Mouse (Mus musculus): Measurements from ENCODE around the gene Serpina3k. TPM values are rescaled to one million over a fixed set of nuclear protein-coding genes. Genes with fewer than 3 reads are reported as not detected.
"Not testable (repeated sequence)": the region's sequence is repeated elsewhere in the genome, so short reads cannot be mapped to it uniquely, and the experiment has no call there.

Serpina3k gene
- polyA plus RNA-seq (2021) = not detected

DNA sequence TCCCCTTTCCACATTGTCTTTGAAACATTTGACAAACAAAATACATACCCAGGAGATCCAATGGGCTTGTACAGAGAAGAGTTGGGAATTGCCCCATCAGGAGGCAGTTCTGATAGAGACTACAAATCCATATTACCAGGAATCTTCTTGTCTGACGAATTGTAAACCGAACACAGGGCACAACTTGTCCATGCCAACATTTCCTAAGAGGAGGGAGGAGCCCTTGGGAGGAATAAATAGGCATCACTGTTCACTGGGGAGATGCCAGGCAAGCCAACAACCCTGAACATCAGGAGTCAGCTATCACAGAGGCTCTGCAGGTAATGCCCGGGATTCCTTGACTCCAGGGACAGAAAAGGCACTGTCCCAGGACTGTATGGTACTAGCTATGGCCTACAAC lies at the start of gene Serpina3k, which contains the start of gene Serpina3m:
Serpina3k (plus strand) TSS at position 261 of the 400 bp plus-strand sequence.
Serpina3m (plus strand) TSS at position 261 of the 400 bp plus-strand sequence.
- ATAC-seq; POLR2A ChIA-PET; DNase-seq (ENCODE audit: low read depth, low spot score); in situ Hi-C loops (cut with MboI; ENCODE audit: low pct_unique_long_range_greater_than_20kb); CTCF ChIA-PET: not testable (repeated sequence)
- peaks cover 13% of the 10 kb centered on the region for H3K27me3 ChIP-seq

DNA sequence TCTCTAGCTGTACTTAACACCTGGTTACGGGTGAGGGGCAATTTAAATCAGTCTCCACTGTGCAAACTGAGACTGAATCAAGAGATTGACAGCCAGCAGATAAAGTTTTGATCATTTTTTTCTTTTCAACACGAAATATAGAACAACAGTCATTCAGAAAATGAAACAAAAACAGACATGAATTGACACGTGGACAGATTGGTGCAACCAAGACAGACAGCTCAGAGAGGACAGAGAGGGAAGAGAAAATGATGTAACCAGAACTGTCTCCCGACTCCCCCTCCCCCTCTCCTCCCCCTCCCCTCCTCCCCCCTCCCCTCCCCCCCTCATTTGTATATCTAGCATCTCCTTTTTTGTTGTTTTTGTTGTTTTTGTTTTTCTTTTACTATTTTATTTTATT lies 48.4 kb upstream of the Serpina3k start:
- ChIA-PET CTCF (no interaction called here), POLR2A (interaction anchor here (0.7 kb wide), 1 partner anchor 582 kb away, joined by 3 read pairs; no protein-coding TSS in a partner anchor)
- ATAC-seq = no peak
- no peak for DNase-seq (ENCODE audit: low read depth, low spot score)
- in situ Hi-C loops (cut with MboI; ENCODE audit: low pct_unique_long_range_greater_than_20kb) = no loop called here
- no peaks in the 10 kb centered on the region for H3K27me3 ChIP-seq
- TF ChIP-seq CTCF (IDR thresholded peaks at IDR 0.05) = no peak

DNA sequence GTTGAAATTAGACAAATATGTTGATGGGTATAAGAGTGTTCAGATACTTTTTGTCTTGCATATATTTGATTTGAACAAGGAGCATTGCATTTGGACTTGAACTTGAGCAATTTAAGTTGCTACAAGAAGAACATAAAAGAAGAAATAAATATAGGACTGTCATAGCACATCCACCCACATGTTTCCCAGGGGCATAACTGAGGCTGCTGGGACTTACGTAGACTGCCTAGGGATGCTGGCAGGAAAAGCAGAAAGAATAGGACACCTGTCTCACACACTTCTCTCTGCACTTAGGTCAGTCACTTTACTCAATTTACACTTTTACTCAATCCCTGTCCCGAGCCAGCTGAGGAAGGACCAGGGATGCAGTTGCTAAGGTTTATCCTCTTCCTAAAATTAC lies 44.3 kb upstream of the Serpina3k start:
- ATAC-seq (no peak), DNase-seq (ENCODE audit: low read depth, low spot score) (no peak)
- CTCF ChIA-PET = no interaction called here
- POLR2A ChIA-PET = no interaction called here
- TF ChIP-seq CTCF (IDR thresholded peaks at IDR 0.05) = no peak
- no peaks in the 10 kb centered on the region for H3K27me3 ChIP-seq
- in situ Hi-C loops (cut with MboI; ENCODE audit: low pct_unique_long_range_greater_than_20kb) = no loop called here

DNA sequence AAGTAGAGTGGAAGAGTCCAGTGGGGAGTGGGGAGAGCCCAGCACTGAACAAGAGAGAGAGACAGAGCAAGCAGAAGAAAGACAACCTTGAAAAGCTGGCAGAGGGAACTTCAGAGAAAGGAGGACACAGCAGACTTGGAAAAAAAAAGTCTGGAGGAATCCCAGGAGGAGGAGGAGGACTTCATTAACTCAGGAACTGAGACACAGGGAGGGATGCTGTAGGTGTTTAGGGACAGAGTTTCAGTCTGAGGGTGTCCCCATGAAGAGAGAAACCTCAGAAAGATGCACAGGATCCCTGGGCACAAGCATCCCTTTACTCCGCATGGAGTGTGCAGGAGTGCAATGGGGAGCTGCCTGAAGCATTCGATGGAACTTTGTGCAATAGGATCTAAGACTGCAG lies 40.2 kb upstream of the Serpina3k start:
- DNase-seq (ENCODE audit: low read depth, low spot score) (no peak), ATAC-seq (no peak)
- ChIA-PET CTCF (no interaction called here), POLR2A (no interaction called here)
- peaks cover 3% of the 10 kb centered on the region for H3K27me3 ChIP-seq
- in situ Hi-C loops (cut with MboI; ENCODE audit: low pct_unique_long_range_greater_than_20kb) = no loop called here
- no peak for TF ChIP-seq CTCF (IDR thresholded peaks at IDR 0.05)

DNA sequence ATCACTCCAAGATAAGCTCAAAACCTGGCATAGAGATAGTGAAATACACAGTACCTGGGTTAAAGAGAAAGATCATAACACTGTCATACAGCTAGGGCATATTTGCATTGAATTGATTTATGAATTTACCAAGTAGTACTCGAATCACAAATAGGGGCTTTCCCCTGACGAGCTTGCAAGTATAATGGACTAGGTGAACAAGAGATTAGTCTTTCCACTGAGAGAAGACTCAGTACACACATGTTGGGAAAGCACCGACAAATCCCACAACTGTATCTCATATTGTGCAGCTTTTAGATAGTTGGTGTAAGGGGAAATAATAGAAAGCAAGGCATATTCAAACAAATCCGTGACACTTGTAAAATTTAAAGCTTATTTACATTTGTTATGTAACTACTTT lies 32.3 kb upstream of the Serpina3k start:
- ATAC-seq (no peak), DNase-seq (ENCODE audit: low read depth, low spot score) (no peak)
- POLR2A ChIA-PET = no interaction called here
- TF ChIP-seq CTCF (IDR thresholded peaks at IDR 0.05) = no peak
- in situ Hi-C loops (cut with MboI; ENCODE audit: low pct_unique_long_range_greater_than_20kb) = no loop called here
- H3K27me3 ChIP-seq = peaks cover 18% of the 10 kb centered on the region
- CTCF ChIA-PET = no interaction called here

DNA sequence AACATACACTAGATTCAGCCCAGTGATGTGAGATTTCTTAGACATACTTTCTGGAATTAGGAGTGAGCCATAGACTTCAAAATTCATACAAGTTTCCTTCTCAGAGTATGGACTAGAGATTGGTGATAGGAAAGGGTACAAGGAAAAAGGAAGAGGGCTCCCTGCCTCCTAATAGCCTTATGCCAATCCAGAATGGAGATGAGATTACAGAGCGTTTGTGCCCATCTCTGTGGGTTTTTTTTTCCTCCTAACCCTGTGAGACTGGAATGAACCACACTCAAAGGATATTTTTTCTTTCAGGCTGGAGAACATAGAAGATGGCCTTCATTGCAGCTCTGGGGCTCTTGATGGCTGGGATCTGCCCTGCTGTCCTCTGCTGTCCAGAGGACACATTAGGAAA lies 24.0 kb upstream of the Serpina3k start, which contains the start of gene Serpina3j:
Serpina3j (plus strand) TSS at position 301 of the 400 bp plus-strand sequence.
- no peak for ATAC-seq
- TF ChIP-seq CTCF (IDR thresholded peaks at IDR 0.05) = no peak
- no peak for DNase-seq (ENCODE audit: low read depth, low spot score)
- ChIA-PET POLR2A (no interaction called here), CTCF (no interaction called here)
- in situ Hi-C loops (cut with MboI; ENCODE audit: low pct_unique_long_range_greater_than_20kb) = no loop called here
- peaks cover 5% of the 10 kb centered on the region for H3K27me3 ChIP-seq

DNA sequence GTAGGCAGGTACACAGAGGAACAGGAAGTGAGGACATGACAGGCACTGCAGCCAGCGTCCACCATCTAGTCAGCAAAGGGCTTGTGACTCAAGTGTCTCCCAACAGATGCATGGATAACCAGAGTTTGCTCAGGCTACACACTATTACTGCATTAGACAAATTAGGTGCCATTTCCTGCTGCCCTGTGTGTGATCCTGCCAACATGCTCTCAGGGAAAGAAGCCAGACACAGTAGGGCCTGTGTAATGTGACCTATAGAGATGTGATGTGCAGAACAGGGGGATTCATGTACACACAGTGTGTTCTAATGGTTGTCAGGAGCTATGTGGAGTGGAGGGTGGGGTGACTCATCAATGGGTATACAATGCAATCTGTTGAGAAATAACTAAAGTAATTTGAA lies 15.8 kb upstream of the Serpina3k start:
- DNase-seq (ENCODE audit: low read depth, low spot score) (no peak), ATAC-seq (no peak)
- in situ Hi-C loops (cut with MboI; ENCODE audit: low pct_unique_long_range_greater_than_20kb) = no loop called here
- TF ChIP-seq CTCF (IDR thresholded peaks at IDR 0.05) = no peak
- no peaks in the 10 kb centered on the region for H3K27me3 ChIP-seq
- ChIA-PET CTCF (no interaction called here), POLR2A (no interaction called here)

DNA sequence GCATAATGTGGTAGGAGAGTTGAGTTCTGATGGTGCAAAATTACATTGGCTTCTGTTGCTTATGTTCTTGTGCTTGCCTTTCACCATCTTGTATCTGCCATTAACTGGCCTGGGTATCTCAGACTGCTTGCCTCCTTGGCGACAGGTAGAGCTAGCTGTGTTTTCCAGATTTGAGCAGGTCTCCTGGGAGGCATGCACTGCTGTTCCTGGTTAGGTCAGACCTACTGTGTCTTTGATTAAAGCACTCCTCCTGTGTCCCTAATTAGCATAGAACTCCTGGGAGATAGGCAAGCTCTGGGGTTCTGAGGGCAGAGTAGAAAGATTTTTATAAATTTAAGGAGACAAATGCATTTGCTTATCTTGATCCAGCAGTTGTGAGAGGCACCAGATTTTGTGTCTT lies 6.6 kb upstream of the Serpina3k start:
- POLR2A ChIA-PET = no interaction called here
- in situ Hi-C loops (cut with MboI; ENCODE audit: low pct_unique_long_range_greater_than_20kb) = no loop called here
- no peak for DNase-seq (ENCODE audit: low read depth, low spot score)

DNA sequence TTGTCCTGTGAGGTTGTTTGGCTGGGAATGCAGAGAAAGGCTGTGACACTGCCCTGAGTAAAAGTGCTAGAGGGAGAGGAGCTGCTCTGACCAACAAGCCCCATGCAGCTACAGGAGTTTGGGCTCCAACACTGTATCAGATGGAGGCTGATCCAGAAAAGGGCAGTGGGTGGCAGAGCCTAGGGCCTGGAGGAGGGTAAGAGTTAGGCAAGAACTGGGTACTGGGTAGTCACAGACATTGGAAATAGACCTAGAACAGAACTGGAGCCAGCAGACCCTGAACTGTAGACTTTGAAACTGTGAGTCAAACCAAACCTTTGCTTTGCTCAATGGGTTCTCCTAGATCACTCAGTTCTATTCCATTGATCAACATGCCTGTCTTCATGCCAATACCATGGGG lies 1.4 kb upstream of the Serpina3k start:
- CTCF ChIA-PET; POLR2A ChIA-PET; ATAC-seq; in situ Hi-C loops (cut with MboI; ENCODE audit: low pct_unique_long_range_greater_than_20kb); DNase-seq (ENCODE audit: low read depth, low spot score): not testable (repeated sequence)
- peaks cover 19% of the 10 kb centered on the region for H3K27me3 ChIP-seq

More for the DNA sequence above, 6.6 kb upstream of the Serpina3k start:
- no peak for ATAC-seq
- CTCF ChIA-PET = no interaction called here
- no peak for TF ChIP-seq CTCF (IDR thresholded peaks at IDR 0.05)
- peaks cover 36% of the 10 kb centered on the region for H3K27me3 ChIP-seq

DNA sequence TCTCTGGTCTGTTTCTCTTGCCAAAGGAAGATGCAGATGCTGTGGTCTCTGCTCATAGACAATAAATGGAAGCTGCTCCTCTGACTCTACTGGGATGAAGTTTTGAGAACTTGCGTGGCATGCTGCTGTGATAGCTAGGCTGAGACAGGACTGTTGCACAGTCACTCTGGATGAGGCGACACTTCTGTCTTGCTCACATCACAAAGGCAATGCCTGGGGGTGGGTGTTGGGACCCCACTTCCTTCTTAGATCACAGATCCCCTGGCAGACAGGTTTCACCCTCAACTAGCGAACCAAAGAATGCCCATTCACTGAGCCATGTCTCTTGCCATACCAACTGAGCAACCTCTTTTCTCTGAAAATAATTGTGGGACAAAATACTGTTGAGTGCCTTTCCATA lies 419 bp downstream of the Serpina3k start:
- peaks cover 13% of the 10 kb centered on the region for H3K27me3 ChIP-seq
- no peak for DNase-seq (ENCODE audit: low read depth, low spot score)
- no peak for TF ChIP-seq CTCF (IDR thresholded peaks at IDR 0.05)
- in situ Hi-C loops (cut with MboI; ENCODE audit: low pct_unique_long_range_greater_than_20kb) = no loop called here
- CTCF ChIA-PET = no interaction called here
- ATAC-seq = no peak
- POLR2A ChIA-PET = no interaction called here

DNA sequence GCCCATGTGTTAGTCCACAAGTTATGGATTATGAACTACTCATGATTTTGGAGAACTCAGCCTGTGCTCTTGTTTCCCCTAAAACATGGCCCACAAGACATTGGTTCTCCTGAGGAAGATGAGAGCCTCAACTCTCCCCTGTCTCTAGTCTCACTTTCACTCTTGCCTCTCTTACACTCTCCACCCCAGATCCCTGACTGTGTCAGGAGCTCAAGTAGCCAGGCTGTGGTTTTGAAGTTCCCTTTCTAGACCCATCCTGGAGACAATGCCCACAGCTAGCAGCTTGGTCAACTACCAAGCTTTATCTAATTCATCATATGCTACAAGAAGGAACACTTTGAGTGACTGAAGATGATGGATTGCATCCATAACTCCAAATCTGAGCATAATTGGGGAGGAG lies 4.2 kb downstream of the Serpina3k start:
- ATAC-seq; H3K27me3 ChIP-seq; in situ Hi-C loops (cut with MboI; ENCODE audit: low pct_unique_long_range_greater_than_20kb); CTCF ChIA-PET; POLR2A ChIA-PET; DNase-seq (ENCODE audit: low read depth, low spot score): not testable (repeated sequence)

DNA sequence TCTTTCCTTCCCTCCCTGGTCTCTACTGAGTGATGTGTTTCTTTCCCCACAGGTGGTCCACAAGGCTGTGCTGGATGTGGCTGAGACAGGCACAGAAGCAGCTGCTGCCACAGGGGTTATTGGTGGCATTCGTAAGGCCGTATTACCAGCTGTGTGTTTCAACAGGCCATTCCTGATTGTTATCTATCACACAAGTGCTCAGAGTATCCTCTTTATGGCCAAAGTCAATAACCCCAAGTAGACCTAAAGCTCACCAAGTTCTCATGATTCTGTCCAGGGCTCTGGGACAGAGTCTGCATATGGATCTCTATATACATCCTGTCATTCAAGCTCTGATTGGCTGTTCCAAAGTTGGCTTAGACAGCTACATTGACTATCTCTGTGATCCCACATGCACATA lies 6.9 kb downstream of the Serpina3k start:
- TF ChIP-seq CTCF (IDR thresholded peaks at IDR 0.05) = no peak
- peaks cover 7% of the 10 kb centered on the region for H3K27me3 ChIP-seq
- ChIA-PET POLR2A (no interaction called here), CTCF (no interaction called here)
- DNase-seq (ENCODE audit: low read depth, low spot score) (no peak), ATAC-seq (no peak)
- in situ Hi-C loops (cut with MboI; ENCODE audit: low pct_unique_long_range_greater_than_20kb) = no loop called here

All from Patski (cell line).